Mouse (Mus musculus): Measurements from ENCODE around the gene Gria1.

The Gria1 gene

GRCm38 (mm10) chr11:57051666-57052562 lies 40.7 kb downstream of the Gria1 start:
- DNase-seq (ENCODE audit: low read depth, low spot score) = no peak

DNA sequence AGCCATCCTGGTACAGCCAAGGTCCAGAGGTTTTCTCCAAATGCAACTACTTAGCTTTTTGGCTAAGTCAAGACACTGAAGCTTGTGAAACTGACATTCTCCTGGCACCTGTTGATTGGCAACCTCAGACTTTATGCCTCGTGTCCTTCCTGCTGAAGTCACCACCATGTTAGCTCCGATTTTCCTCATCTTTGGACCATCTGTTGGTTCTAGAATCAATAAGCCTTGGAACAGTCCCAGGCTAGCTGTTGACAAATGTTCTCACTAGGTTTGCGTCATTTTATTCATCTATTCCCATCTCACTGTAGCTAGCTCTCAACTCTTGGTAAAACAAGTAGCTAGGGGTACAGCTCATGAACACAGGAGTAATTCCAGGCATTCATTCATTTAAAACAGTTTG lies 51.3 kb downstream of the Gria1 start:
- DNase-seq (ENCODE audit: low read depth, low spot score) = no peak

- DNase-seq (ENCODE audit: low read depth, low spot score) = no peak
Measured at GRCm38 (mm10) chr11:57070196-57070901, 59.2 kb downstream of the Gria1 start.

GRCm38 (mm10) chr11:57072171-57072570 lies 61.0 kb downstream of the Gria1 start:
- DNase-seq (ENCODE audit: low read depth, low spot score) = no peak

- no peak for DNase-seq (ENCODE audit: low read depth, low spot score)
Measured at GRCm38 (mm10) chr11:57079423-57079822, 68.2 kb downstream of the Gria1 start.

- no peak for DNase-seq (ENCODE audit: low read depth, low spot score)
Measured at GRCm38 (mm10) chr11:57089527-57089926, 78.3 kb downstream of the Gria1 start.

DNA sequence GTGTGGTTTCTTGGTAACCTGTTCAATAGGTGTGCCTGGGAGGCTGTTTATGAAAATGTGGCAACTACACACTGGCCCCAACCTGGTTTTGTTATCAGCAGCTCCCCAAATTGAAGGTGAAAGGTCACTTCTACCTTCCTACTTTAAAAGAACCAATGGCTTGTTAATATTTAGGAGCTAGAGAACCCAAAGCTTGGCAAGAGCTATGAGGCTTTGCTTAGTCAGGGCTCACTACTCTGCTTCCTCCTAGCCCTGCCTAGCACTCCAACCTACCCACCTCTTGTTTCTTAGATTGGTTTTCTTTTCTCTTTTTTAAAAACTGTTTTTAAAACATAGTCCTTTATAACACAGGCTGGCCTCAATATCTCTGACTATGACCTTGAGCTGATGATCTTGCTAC lies 79.5 kb downstream of the Gria1 start:
- DNase-seq (ENCODE audit: low read depth, low spot score) = no peak

- DNase-seq (ENCODE audit: low read depth, low spot score) = no peak
Measured at GRCm38 (mm10) chr11:57091276-57091914, 80.2 kb downstream of the Gria1 start.

GRCm38 (mm10) chr11:57100491-57100890 lies 89.3 kb downstream of the Gria1 start:
- DNase-seq (ENCODE audit: low read depth, low spot score) = no peak

GRCm38 (mm10) chr11:57103751-57104254 lies 92.6 kb downstream of the Gria1 start:
- DNase-seq (ENCODE audit: low read depth, low spot score) = no peak

DNA sequence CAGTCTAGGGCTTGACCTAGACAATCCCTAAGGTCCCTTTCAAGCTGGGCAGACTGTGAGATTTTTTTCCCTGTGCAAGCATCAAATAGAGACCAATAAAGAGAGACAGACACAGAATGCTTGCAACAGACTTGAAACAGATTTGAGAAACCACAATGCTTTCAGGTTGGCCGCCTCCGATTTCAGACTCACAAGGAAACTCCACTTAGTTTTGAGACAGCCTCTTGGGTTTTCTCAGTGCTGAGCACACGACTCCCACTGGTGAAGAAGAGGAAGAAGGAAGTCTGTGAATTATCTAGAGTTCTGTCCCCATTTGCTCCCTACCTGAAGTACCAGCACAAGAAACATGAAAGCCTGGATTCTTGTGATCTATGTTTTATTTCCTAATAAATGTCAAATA lies 94.5 kb downstream of the Gria1 start:
- no peak for DNase-seq (ENCODE audit: low read depth, low spot score)

DNA sequence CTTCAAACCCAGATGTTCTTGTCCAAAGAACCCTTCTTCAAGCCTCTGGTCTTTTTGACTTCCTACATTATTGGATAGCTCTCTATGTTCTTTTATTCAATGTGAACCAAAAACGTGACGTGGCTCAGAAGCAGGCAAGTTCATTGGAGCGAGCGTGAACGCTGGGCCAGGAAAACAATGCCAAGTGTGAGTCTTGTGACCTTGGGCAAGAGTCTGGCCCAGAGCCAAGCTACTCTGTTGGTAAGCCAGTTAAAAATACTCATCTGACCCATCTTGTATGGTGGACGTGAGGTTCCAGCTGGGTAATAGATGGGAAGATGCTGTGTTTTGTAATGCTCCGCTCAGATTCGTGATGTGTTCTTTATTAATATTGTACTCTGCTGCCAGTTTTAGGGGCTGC lies 101.2 kb downstream of the Gria1 start:
- no peak for DNase-seq (ENCODE audit: low read depth, low spot score)

DNA sequence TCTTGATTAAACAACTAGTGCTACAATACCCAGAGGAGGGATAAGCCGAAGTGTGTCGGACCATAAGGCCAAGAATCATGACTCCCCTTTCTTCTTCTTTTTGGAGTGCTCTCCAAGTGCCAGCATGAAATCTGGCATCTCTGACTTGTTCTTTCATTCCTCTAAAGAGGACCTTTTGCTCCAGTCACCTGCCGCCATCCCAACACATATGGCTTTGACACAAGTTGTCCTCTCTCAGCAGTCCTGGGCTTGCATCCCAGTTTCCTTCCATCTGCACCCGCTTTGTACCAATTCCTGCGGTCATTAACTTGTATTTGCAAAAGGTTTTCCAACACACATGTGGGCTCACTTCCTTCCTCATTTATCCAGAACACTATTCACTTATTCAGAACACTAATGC lies 103.2 kb downstream of the Gria1 start:
- no peak for DNase-seq (ENCODE audit: low read depth, low spot score)

DNA sequence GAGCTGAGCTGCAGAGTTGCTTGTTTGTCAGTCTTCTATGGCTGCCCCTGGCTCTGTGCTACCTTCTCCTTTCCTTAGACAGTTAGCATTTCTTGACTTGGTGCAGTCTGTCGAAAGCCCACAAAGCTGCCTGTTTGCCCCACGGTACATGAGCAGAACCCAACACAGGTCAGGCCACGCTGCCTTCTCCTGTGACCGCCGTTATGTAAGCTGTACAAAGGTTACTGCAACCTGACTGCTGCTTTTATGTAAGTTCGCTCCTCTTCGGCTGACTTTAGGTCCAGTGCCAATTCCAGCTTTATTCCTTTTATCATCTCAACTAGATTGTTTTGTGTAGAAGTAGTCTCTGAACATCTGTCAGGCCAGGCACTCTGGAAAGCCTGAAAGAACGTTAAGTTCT lies 115.9 kb downstream of the Gria1 start:
- no peak for DNase-seq (ENCODE audit: low read depth, low spot score)

GRCm38 (mm10) chr11:57140162-57140780 lies 129.1 kb downstream of the Gria1 start:
- DNase-seq (ENCODE audit: low read depth, low spot score) = no peak

GRCm38 (mm10) chr11:57143681-57144080 lies 132.5 kb downstream of the Gria1 start:
- DNase-seq (ENCODE audit: low read depth, low spot score) = peak; percentile 10

GRCm38 (mm10) chr11:57145192-57145591 lies 134.0 kb downstream of the Gria1 start:
- no peak for DNase-seq (ENCODE audit: low read depth, low spot score)

DNA sequence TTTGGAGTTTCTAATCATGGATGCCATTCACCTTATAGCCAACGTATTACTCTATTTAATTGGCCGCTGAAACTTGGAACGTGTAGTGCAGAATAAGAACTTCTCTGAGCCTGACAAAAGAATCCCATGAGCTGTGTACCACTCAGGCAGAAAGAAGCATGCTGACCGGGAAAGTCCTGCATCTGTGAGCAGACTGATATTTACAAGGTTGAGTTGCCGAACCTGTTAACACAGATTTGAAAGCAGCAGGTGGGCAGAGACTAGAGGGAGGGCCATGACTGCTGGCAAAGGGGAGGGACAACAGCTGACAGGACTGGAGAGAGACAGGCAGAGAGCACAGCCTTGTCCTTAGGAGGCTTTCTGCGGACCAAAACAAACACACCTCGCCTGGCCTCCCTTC lies 134.5 kb downstream of the Gria1 start:
- DNase-seq (ENCODE audit: low read depth, low spot score) = no peak

GRCm38 (mm10) chr11:57151674-57152073 lies 140.5 kb downstream of the Gria1 start:
- DNase-seq (ENCODE audit: low read depth, low spot score) = no peak

GRCm38 (mm10) chr11:57154998-57155397 lies 143.8 kb downstream of the Gria1 start:
- DNase-seq (ENCODE audit: low read depth, low spot score) = no peak

DNA sequence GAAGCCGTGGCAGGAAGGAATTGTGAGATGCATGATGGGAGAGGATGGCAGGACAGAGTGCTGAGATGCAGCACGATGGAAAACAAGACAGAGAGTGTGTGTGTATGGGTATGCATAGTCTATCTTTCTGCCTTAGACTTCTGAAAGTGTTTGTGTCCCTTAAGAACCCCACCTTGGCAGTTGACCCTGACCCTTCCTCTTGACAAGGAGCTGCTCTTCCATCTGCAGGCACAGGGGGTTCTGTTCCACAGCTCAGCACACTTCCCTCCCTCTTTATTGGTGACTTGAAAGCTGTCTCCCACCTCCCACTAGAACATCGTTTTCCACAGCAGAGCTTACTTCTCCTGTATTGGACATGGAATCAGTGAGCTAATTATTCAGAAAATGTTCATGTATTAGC lies 148.2 kb downstream of the Gria1 start:
- no peak for DNase-seq (ENCODE audit: low read depth, low spot score)

- no peak for DNase-seq (ENCODE audit: low read depth, low spot score)
Measured at GRCm38 (mm10) chr11:57160076-57160475, 148.9 kb downstream of the Gria1 start.

All from R1 (cell line).